In the genomic region with DNA sequence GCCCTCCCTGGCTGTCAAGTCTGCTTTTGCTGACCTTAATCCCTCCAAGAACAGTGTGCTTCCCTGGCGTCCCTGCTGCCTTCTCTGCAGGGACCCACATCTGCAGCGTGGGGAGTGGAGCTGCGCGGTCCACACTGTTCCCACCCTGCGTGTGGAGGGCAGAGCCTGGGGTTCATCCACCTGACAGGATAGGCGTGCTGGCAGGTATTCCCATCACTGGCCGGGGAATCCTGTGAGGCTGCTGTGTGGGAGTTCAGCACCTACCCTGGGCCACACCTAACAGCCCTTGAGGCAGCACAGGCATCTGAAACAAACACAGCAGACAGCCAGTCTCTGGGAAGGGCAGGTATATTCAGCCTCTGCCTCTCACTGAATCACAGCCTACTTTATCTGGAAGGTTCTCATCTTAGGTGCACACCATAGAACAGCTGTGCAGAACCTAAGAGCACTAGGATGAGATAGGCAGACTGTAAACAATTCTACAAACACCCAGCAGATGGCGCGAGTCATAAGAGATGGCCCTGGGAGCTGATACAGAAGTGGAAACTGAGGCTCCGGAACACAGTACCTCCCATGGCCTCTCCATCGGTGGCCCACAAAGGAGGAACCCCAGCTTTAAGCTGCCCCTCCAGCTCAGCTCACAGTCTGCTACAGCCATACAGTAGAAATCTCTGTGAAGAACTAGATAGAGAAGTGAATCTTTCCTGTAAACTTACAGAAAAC, we compare ENCODE assay signal across 9 mouse cellular contexts. TPM values are rescaled to one million over a fixed set of nuclear protein-coding genes. Genes with fewer than 3 reads are reported as not detected.
DNase-seq lines count a peak whose midpoint lies in the region; ATAC-seq and TF ChIP-seq lines count a peak whose summit lies in the region.
"Had no signal": no experiment of that assay in that cellular context is flagged by ENCODE, and none has a peak within 500 bp of the region (broad histone marks: within the 10 kb centered on the region; RNA-seq: fewer than 3 reads in every experiment).

No protein-coding gene starts in this region.

- peak; percentile 67 for TF ChIP-seq CTCF in lung, embryonic 14.5 days (IDR thresholded peaks at IDR 0.05; ENCODE audit: low read depth)
- peak; percentile 57 for TF ChIP-seq CTCF in olfactory bulb, adult 2 months (IDR thresholded peaks at IDR 0.05; ENCODE audit: insufficient read depth, low read depth, low read length)

- no peak for ATAC-seq in lung, embryonic 14.5 days (ENCODE audit: insufficient read depth)

- peak; percentile 40 to 63 for DNase-seq in cerebellum, postnatal 25 days
- no peak for DNase-seq in cerebellum, adult 11 months
- DNase-seq in lung, embryonic 14.5 days: peak; percentile 64
- no peak for DNase-seq in lung, postnatal 25 days (ENCODE audit: low spot score)
- DNase-seq in induced T-regulatory cell, adult 2 months (ENCODE audit: low read depth): peak; percentile 62
- no peak for DNase-seq in right cerebral cortex, adult 18-20 months

- no peaks in the 10 kb centered on the region for H3K9me3 ChIP-seq in lung, embryonic 14.5 days (ENCODE audit: low read depth, low read length)
- H3K9me3 ChIP-seq: liver, embryonic 15.5 days had no signal

- 69% methylated on average over 11 of the region's 11 CpGs for WGBS in lung, embryonic 14.5 days
- 70% methylated on average over 11 of the region's 11 CpGs for WGBS in olfactory bulb, adult 2 months

- no peak overlapping the region for H3K4me3 ChIP-seq in lung, embryonic 14.5 days (ENCODE audit: low read depth, low read length)
- H3K4me3 ChIP-seq in brown adipose tissue, adult 24 weeks (ENCODE audit: insufficient read depth, low read depth, low read length): peak overlapping the region; percentile 39
- H3K4me3 ChIP-seq in olfactory bulb, adult 2 months (ENCODE audit: insufficient read depth, low read depth, low read length): no peak overlapping the region
- H3K4me3 ChIP-seq: liver, embryonic 15.5 days had no signal

- H3K4me2 ChIP-seq in lung, embryonic 14.5 days: 0 out of 2 replicates have a peak overlapping the region, but pooled peaks have one; percentile 5
- H3K4me2 ChIP-seq: liver, embryonic 15.5 days had no signal

- peak overlapping the region; percentile 21; the same call in 1 of the 2 replicates for H3K27ac ChIP-seq in lung, embryonic 14.5 days (ENCODE audit: low read depth)
- 0 out of 2 replicates have a peak overlapping the region, but pooled peaks have one; percentile 4 for H3K27ac ChIP-seq in brown adipose tissue, adult 24 weeks (replicated peaks; ENCODE audit: low read depth, low read length)
- no peak overlapping the region for H3K27ac ChIP-seq in olfactory bulb, adult 2 months (ENCODE audit: insufficient read depth, low read depth, low read length)
- H3K27ac ChIP-seq: liver, embryonic 15.5 days had no signal

- H3K36me3 ChIP-seq in lung, embryonic 14.5 days (ENCODE audit: insufficient read depth): peaks cover 13% of the 10 kb centered on the region; the same call in 1 of the 2 replicates
- H3K36me3 ChIP-seq: liver, embryonic 15.5 days had no signal

- no peaks in the 10 kb centered on the region for H3K27me3 ChIP-seq in lung, embryonic 14.5 days (ENCODE audit: insufficient read depth, low read length)

- no peak overlapping the region for H3K9ac ChIP-seq in lung, embryonic 14.5 days
- H3K9ac ChIP-seq: liver, embryonic 15.5 days had no signal

- peaks cover 23% of the 10 kb centered on the region; the same call in 1 of the 2 replicates for H3K4me1 ChIP-seq in lung, embryonic 14.5 days (ENCODE audit: insufficient read depth)
- H3K4me1 ChIP-seq in brown adipose tissue, adult 24 weeks (ENCODE audit: control insufficient read depth, insufficient read depth, insufficient read length, low read length): peaks cover 5% of the 10 kb centered on the region; the same call in 1 of the 2 replicates
- H3K4me1 ChIP-seq in olfactory bulb, adult 2 months (ENCODE audit: control insufficient read depth, insufficient read depth, low read length): peaks cover 68% of the 10 kb centered on the region

- TF ChIP-seq POLR2A in olfactory bulb, adult 2 months (IDR thresholded peaks at IDR 0.05; ENCODE audit: insufficient read depth, low read depth, low read length): no peak

RNA-seq across cellular contexts. Expression of a gene that starts 3.2 kb away (rescaled TPM):
- 30.1 and 30.3 TPM in 2 replicates for polyA plus RNA-seq in lung, embryonic 14.5 days (2014; fragmentation: Nextera tagmentation; extraction: Ambion mirVana)
- 32.8 and 34.1 TPM in 2 replicates for polyA plus RNA-seq in brown adipose tissue, adult 24 weeks (2012; ENCODE audit: insufficient read depth, insufficient read length, missing spikeins)
- polyA plus RNA-seq in olfactory bulb, adult 2 months (2012; ENCODE audit: insufficient read depth, insufficient read length, low replicate concordance, missing spikeins): not detected in 2 replicates

Comparison
In these comparisons a context has a peak if more than half of its experiments do, and no peak if none do; other contexts are left out.
1. DNase-seq: peak in cerebellum, postnatal 25 days (2 of 2), lung, embryonic 14.5 days (single experiment) and induced T-regulatory cell, adult 2 months (single experiment); none in cerebellum, adult 11 months (single experiment), lung, postnatal 25 days (single experiment) and right cerebral cortex, adult 18-20 months (single experiment).
2. RNA of a gene that starts 3.2 kb away (polyA plus RNA-seq): 32.8 to 34.1 TPM in brown adipose tissue, adult 24 weeks and 30.1 to 30.3 TPM in lung, embryonic 14.5 days; not detected in olfactory bulb, adult 2 months; every median in the first group is over 10 times any median in the second.